Mouse (Mus musculus) activated CD4-positive, CD25-positive, alpha-beta regulatory T cell, adult 4 months (primary cell): Measurements from ENCODE around the gene Olfr1029. TPM values are rescaled to one million over a fixed set of nuclear protein-coding genes. Genes with fewer than 3 reads are reported as not detected.
"Not testable (repeated sequence)": the region's sequence is repeated elsewhere in the genome, so short reads cannot be mapped to it uniquely, and the experiment has no call there.

Experiments used
- ATAC-seq: one replicate; pipeline ENCODE4 v1.8.0; 2017
- polyA plus RNA-seq, 2 experiments: library from polyadenylated mRNA; unstranded; fragments of 100-300 nt; shearing (Covaris generic); gene quantifications; one replicate each; pipeline ENCODE4 v1.2.1; 2017

Olfr1029 gene
- not detected for polyA plus RNA-seq

DNA sequence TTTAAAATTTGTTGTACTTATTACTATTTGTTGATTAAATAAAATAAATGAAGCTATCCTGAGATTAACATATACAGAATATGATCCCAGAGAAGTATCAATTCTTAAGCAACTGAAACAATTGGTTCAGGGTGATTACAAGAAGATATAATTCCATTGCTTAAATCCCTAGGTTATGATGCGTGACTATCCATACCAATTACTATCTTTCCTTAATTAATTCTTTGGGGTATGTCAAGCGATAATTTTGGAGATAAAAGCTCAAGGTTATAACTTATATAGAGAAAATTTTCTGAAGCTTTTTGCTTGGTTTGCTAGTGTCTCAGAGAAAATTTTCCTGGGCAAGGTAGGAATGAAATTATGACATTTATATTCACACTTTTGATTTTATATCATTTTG is at the start of gene Olfr1029:
Olfr1029 (plus strand) TSS at position 301 of the 400 bp plus-strand sequence.
- ATAC-seq, result no peak

DNA sequence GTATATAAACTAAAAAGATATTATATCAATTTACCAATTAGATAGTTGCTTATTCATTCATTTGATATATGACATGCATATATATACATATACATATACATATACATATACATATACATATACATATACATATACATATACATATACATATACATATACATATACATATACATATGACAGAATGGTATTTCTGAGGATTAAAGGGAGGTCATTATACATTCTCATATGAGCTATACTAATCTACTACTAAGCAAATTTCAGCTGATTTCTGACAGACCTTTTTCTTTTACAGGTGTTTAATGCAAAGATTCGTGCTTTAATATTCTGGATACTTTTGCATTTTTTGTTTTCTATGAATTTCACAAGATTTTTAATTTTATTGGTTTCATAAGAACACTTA is 23.6 kb upstream of the Olfr1029 start, which contains the start of gene Olfr1028:
Olfr1028 (plus strand) TSS at position 301 of the 400 bp plus-strand sequence.
- no peak for ATAC-seq

- ATAC-seq, result no peak
Observed at GRCm38 (mm10) chr2:85978976-85979375, 5.3 kb downstream of the Olfr1029 start, which contains the start of gene Olfr1030. Gene Olfr1030, plus strand, starts transcription at chr2:85979276.

DNA sequence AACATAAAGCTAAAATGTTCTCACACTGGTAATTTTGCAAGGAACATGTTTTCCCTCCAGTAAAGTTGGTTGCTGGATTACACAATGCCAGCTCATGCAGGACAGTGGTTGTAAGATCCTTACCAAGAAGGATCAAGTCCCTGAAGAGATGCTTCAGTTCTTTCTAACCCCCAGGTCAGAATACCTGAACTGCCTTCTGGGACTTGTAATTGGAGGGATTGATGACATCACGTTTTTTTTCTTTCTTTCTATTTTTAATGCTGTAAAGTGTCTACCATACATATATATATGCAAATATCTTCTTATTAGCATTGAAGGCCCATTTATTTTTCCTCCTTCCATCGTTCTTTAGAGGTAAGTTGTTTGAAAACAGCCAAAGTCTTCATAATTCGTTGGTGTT is 16.3 kb downstream of the Olfr1029 start, which contains the start of gene Olfr1031:
Olfr1031 (plus strand) TSS at position 301 of the 400 bp plus-strand sequence.
- no peak for ATAC-seq

GRCm38 (mm10) chr2:86005240-86005639 is 31.5 kb downstream of the Olfr1029 start, which contains the start of gene Olfr1032:
Gene Olfr1032, plus strand, starts transcription at chr2:86005540.
- no peak for ATAC-seq

DNA sequence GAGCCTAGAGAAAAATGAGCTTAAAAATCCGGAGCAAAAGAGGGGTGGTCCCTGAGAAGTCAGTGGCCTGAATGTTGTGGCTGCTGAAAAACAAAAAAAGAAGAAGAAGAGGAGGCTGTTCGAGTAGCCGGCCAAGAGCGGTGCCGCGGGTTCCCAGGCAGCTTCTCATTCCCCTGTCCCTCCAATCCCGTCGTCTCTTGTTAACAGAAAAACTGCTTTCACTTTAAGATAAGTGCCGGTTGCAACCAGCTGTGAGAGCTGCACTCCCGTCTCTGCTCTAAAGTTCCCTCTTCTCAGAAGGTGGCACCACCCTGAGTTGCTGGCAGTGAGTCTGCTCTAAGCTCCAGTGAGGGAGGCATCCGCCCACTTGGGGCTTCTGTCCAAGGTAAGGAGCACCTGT is 46.7 kb downstream of the Olfr1029 start, which contains the start of gene Olfr1033:
Olfr1033 (plus strand) TSS at position 228 of the 400 bp plus-strand sequence.
- ATAC-seq, result not testable (repeated sequence)

GRCm38 (mm10) chr2:86021518-86021917 is 47.8 kb downstream of the Olfr1029 start:
- ATAC-seq, result not testable (repeated sequence)

Other genes with a start within 250 kb of the Olfr1029 start
- not detected for gene Olfr1012, start 211.1 kb upstream of the Olfr1029 start, polyA plus RNA-seq
- not detected for gene Olfr1013, start 206.8 kb upstream of the Olfr1029 start, polyA plus RNA-seq
- not detected for gene Olfr1014, start 201.2 kb upstream of the Olfr1029 start, polyA plus RNA-seq
- gene Olfr1015, start 191.9 kb upstream of the Olfr1029 start, polyA plus RNA-seq, result under 1 TPM in 1 of 2 experiments, not detected in 1; 0.13 TPM
- gene Olfr1016, start 171.4 kb upstream of the Olfr1029 start, polyA plus RNA-seq, result not detected
- gene Olfr1018, start 155.4 kb upstream of the Olfr1029 start, polyA plus RNA-seq, result not detected
- gene Olfr1019, start 128.4 kb upstream of the Olfr1029 start, polyA plus RNA-seq, result not detected
- gene Olfr1020, start 126.9 kb upstream of the Olfr1029 start, polyA plus RNA-seq, result not detected
- not detected for gene Olfr1022, start 105.3 kb upstream of the Olfr1029 start, polyA plus RNA-seq
- not detected for gene Olfr1023, start 88.3 kb upstream of the Olfr1029 start, polyA plus RNA-seq
- not detected for gene Olfr1024, start 68.8 kb upstream of the Olfr1029 start, polyA plus RNA-seq
- not detected for gene Olfr1025-ps1, start 58.7 kb upstream of the Olfr1029 start, polyA plus RNA-seq
- not detected for gene Olfr1026, start 52.3 kb upstream of the Olfr1029 start, polyA plus RNA-seq
- not detected for gene Olfr1028, start 23.5 kb upstream of the Olfr1029 start, polyA plus RNA-seq
- not detected for gene Olfr1030, start 5.4 kb downstream of the Olfr1029 start, polyA plus RNA-seq
- gene Olfr1031, start 16.4 kb downstream of the Olfr1029 start, polyA plus RNA-seq, result not detected
- gene Olfr1032, start 31.6 kb downstream of the Olfr1029 start, polyA plus RNA-seq, result not detected
- gene Olfr1033, start 46.7 kb downstream of the Olfr1029 start, polyA plus RNA-seq, result 1 to 10 TPM in 1 of 2 experiments, not detected in 1; 1.2 TPM
- not detected for gene Olfr1034, start 72.0 kb downstream of the Olfr1029 start, polyA plus RNA-seq
- gene Olfr1036, start 100.1 kb downstream of the Olfr1029 start, polyA plus RNA-seq, result not detected
- gene Olfr1037, start 113.5 kb downstream of the Olfr1029 start, polyA plus RNA-seq, result not detected
- not detected for gene Olfr1039, start 162.0 kb downstream of the Olfr1029 start, polyA plus RNA-seq
- gene Olfr1040, start 172.8 kb downstream of the Olfr1029 start, polyA plus RNA-seq, result not detected
- gene Olfr1042, start 187.9 kb downstream of the Olfr1029 start, polyA plus RNA-seq, result not detected
- not detected for gene Olfr1043, start 193.6 kb downstream of the Olfr1029 start, polyA plus RNA-seq
- not detected for gene Olfr1044, start 203.9 kb downstream of the Olfr1029 start, polyA plus RNA-seq
- not detected for gene Olfr52, start 211.8 kb downstream of the Olfr1029 start, polyA plus RNA-seq
- gene Olfr1045, start 229.1 kb downstream of the Olfr1029 start, polyA plus RNA-seq, result under 1 TPM in 1 of 2 experiments, not detected in 1; 0.44 TPM
- not detected for gene Olfr1046, start 245.4 kb downstream of the Olfr1029 start, polyA plus RNA-seq